Mouse (Mus musculus) central nervous system, embryonic 14 days (tissue): ENCODE data around the gene Cops8. TPM values are rescaled to one million over a fixed set of nuclear protein-coding genes. Genes with fewer than 3 reads are reported as not detected.

Source experiments
- polyA plus RNA-seq: library from polyadenylated mRNA; depleted of rRNA; stranded (reverse); fragments of >200 nt; gene quantifications from 2 replicates; pipeline ENCODE4 v1.2.3, GENCODE M21; 2012; rRNA removed

Gene Cops8
- 116 and 127 TPM in 2 replicates for polyA plus RNA-seq

DNA sequence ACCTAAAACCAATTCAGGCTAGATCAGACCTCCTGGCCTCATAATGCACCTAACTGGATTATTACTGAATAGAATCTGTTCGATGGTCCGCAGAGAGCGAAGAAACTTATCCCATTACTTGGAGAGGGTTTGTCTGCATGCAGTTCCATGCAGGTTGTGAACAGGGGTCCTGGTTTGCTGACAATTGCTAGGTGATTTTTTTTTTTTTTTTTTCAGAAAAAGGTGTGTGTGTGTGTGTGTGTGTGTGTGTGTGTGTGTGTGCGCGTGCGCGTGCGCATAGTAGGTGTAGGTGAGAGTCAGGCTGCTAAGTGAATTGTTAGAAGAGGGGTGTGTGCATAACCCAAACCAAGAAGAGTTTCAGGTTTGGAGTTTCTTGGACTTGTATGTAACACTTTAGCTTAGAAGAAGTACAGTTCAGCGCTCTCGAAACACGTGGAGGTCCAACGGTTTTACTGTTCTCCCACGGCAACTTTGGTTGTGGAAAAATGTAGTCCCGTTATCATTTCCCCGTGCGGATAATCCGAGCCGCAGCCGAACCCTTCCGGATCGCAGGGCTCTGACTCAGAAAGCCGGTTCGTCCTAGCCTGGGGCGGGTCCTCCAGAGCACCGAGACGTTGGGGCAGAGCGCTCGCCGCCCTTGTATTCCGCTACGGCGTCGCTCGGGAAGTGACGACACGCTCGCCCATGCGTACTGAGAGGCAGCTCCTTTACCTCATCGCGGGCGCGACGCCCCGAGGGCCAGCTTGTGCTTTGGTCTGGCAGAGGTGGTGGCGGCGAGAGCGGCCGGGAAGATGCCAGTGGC lies at the start of gene Cops8:
Gene Cops8, plus strand, starts transcription at position 223 of the 802 bp plus-strand sequence.

Other genes with a start within 250 kb of the Cops8 start
- gene Col6a3, start 241.0 kb downstream of the Cops8 start, polyA plus RNA-seq: 21.0 and 72.6 TPM in 2 replicates